Mouse (Mus musculus) heart, embryonic 14.5 days (tissue): Measurements from ENCODE around the gene Adgra1. TPM values are rescaled to one million over a fixed set of nuclear protein-coding genes. Genes with fewer than 3 reads are reported as not detected.

ENCODE experiments used
- ATAC-seq: fragments of 200-750 bp; cut with Nextera tagmentation; 2 replicates; pipeline ENCODE4 v1.8.0; 2017; ENCODE audit warnings: low read depth, moderate TSS enrichment; ENCODE audit not compliant: insufficient number of reproducible peaks, insufficient read depth, low FRiP score
- H3K27ac ChIP-seq, 2 experiments: fragments of 200-500 bp in 1 of 2; fragments of 300-500 bp in 1 of 2; sonication (generic) in 1 of 2; replicated peaks in 1 of 2; 2 replicates each; pipeline ENCODE4 v1.5.1; 2012 to 2014; ENCODE audit warnings: low read depth in 2 of 2, low read length in 2 of 2, control low read depth in 1 of 2, mild to moderate bottlenecking in 1 of 2, mixed read lengths in 1 of 2; ENCODE audit not compliant: control insufficient read depth in 1 of 2, insufficient read depth in 1 of 2
- H3K27me3 ChIP-seq: fragments of 300-500 bp; sonication (generic); 2 replicates; pipeline ENCODE4 v1.6.1; 2014; ENCODE audit warnings: mild to moderate bottlenecking, low read length, control low read depth; ENCODE audit not compliant: control insufficient read depth, insufficient read depth
- H3K36me3 ChIP-seq: fragments of 300-500 bp; sonication (generic); 2 replicates; pipeline ENCODE4 v1.6.1; 2014; ENCODE audit warnings: mild to moderate bottlenecking, control low read depth, low read length, mixed read lengths; ENCODE audit not compliant: control insufficient read depth, insufficient read depth
- H3K4me1 ChIP-seq, 2 experiments: fragments of 200-500 bp in 1 of 2; fragments of 300-500 bp in 1 of 2; sonication (generic) in 1 of 2; 2 replicates each; pipeline ENCODE4 v1.6.1; 2012 to 2014; ENCODE audit warnings: low read length in 2 of 2, control low read depth in 1 of 2, mixed read lengths in 1 of 2; ENCODE audit not compliant: control insufficient read depth in 2 of 2, insufficient read depth in 2 of 2
- H3K4me2 ChIP-seq: fragments of 300-500 bp; sonication (generic); 2 replicates; pipeline ENCODE4 v1.6.1; 2014; ENCODE audit warnings: mild to moderate bottlenecking, low read length
- H3K4me3 ChIP-seq, 2 experiments: fragments of 200-500 bp in 1 of 2; fragments of 300-500 bp in 1 of 2; sonication (generic) in 1 of 2; 2 replicates each; pipeline ENCODE4 v1.5.1; 2012 to 2014; ENCODE audit warnings: low read length in 2 of 2, mild to moderate bottlenecking in 2 of 2, control low read depth in 1 of 2, low read depth in 1 of 2, moderate library complexity in 1 of 2; ENCODE audit not compliant: control insufficient read depth in 1 of 2, insufficient read depth in 1 of 2
- H3K9ac ChIP-seq: fragments of 300-500 bp; sonication (generic); 2 replicates; pipeline ENCODE4 v1.6.1; 2014; ENCODE audit warnings: mild to moderate bottlenecking, low read length
- H3K9me3 ChIP-seq: fragments of 300-500 bp; sonication (generic); 2 replicates; pipeline ENCODE4 v1.6.1; 2016; ENCODE audit warnings: low read length, control low read depth; ENCODE audit not compliant: control insufficient read depth
- WGBS: fragments of 180-500 bp; shearing (Covaris S2); extraction: QIAGEN DNeasy Blood & Tissue Kit; methylation state at CpG from one replicate; pipeline ENCODE4 v1.1.7; 2014; 5-methylcytosine and 5-hydroxymethylcytosine counted together
- polyA plus RNA-seq: library from polyadenylated mRNA; unstranded; fragments of >200 nt; fragmentation: Nextera tagmentation; extraction: Ambion mirVana; gene quantifications from 2 replicates; pipeline ENCODE4 v1.2.1, GENCODE M21; 2014

Gene Adgra1
- polyA plus RNA-seq, 1 experiment from 2014 or later = 0.19 TPM

GRCm38 (mm10) chr7:139850677-139851076, 16.7 kb downstream of the Adgra1 start:
- ATAC-seq = no peak
- Histone ChIP-seq H3K36me3 (no peaks in the 10 kb centered on the region), H3K4me3 (no peak overlapping the region), H3K9ac (no peak overlapping the region), H3K4me1 (no peaks in the 10 kb centered on the region), H3K27ac (no peak overlapping the region), H3K9me3 (no peaks in the 10 kb centered on the region), H3K4me2 (no peak overlapping the region), H3K27me3 (no peaks in the 10 kb centered on the region)
- 68% methylated on average over 5 of the region's 5 CpGs for WGBS

GRCm38 (mm10) chr7:139851098-139851497, 17.1 kb downstream of the Adgra1 start:
- no peaks in the 10 kb centered on the region for H3K4me1 ChIP-seq
- WGBS = 67% methylated on average over 6 of the region's 6 CpGs
- no peak overlapping the region for H3K27ac ChIP-seq
- no peaks in the 10 kb centered on the region for H3K36me3 ChIP-seq
- H3K9me3 ChIP-seq = no peaks in the 10 kb centered on the region
- no peak overlapping the region for H3K4me3 ChIP-seq
- H3K4me2 ChIP-seq = no peak overlapping the region
- no peaks in the 10 kb centered on the region for H3K27me3 ChIP-seq
- H3K9ac ChIP-seq = no peak overlapping the region
- no peak for ATAC-seq

GRCm38 (mm10) chr7:139855261-139855660, 21.3 kb downstream of the Adgra1 start:
- no peak overlapping the region for H3K4me2 ChIP-seq
- H3K9ac ChIP-seq = no peak overlapping the region
- no peak for ATAC-seq
- no peak overlapping the region for H3K27ac ChIP-seq
- no peak overlapping the region for H3K4me3 ChIP-seq
- 84% methylated on average over 11 of the region's 11 CpGs for WGBS
- no peaks in the 10 kb centered on the region for H3K4me1 ChIP-seq
- no peaks in the 10 kb centered on the region for H3K27me3 ChIP-seq
- H3K36me3 ChIP-seq = no peaks in the 10 kb centered on the region
- no peaks in the 10 kb centered on the region for H3K9me3 ChIP-seq

- H3K4me2 ChIP-seq = no peak overlapping the region
- H3K36me3 ChIP-seq = no peaks in the 10 kb centered on the region
- no peak overlapping the region for H3K4me3 ChIP-seq
- no peaks in the 10 kb centered on the region for H3K27me3 ChIP-seq
- no peaks in the 10 kb centered on the region for H3K9me3 ChIP-seq
- 32% methylated on average over 3 of the region's 3 CpGs for WGBS
- no peak overlapping the region for H3K27ac ChIP-seq
- no peak overlapping the region for H3K9ac ChIP-seq
- H3K4me1 ChIP-seq = no peaks in the 10 kb centered on the region
- no peak for ATAC-seq
Measured at GRCm38 (mm10) chr7:139861411-139861810, 27.4 kb downstream of the Adgra1 start.

- Histone ChIP-seq H3K4me2 (no peak overlapping the region), H3K4me1 (no peaks in the 10 kb centered on the region), H3K9ac (no peak overlapping the region), H3K4me3 (no peak overlapping the region), H3K27ac (no peak overlapping the region), H3K9me3 (no peaks in the 10 kb centered on the region), H3K36me3 (no peaks in the 10 kb centered on the region), H3K27me3 (no peaks in the 10 kb centered on the region)
- WGBS = 68% methylated on average over 2 of the region's 2 CpGs
- ATAC-seq = no peak
Measured at GRCm38 (mm10) chr7:139863076-139863475, 29.1 kb downstream of the Adgra1 start.

GRCm38 (mm10) chr7:139864253-139864652, 30.3 kb downstream of the Adgra1 start:
- no peak for ATAC-seq
- H3K27ac ChIP-seq = no peak overlapping the region
- no peaks in the 10 kb centered on the region for H3K27me3 ChIP-seq
- H3K36me3 ChIP-seq = no peaks in the 10 kb centered on the region
- no peak overlapping the region for H3K4me2 ChIP-seq
- no peaks in the 10 kb centered on the region for H3K9me3 ChIP-seq
- no peaks in the 10 kb centered on the region for H3K4me1 ChIP-seq
- no peak overlapping the region for H3K9ac ChIP-seq
- WGBS = 22% methylated on average over 2 of the region's 2 CpGs
- no peak overlapping the region for H3K4me3 ChIP-seq

GRCm38 (mm10) chr7:139864871-139865270, 30.9 kb downstream of the Adgra1 start:
- no peak overlapping the region for H3K4me2 ChIP-seq
- H3K9ac ChIP-seq = no peak overlapping the region
- no peak for ATAC-seq
- no peaks in the 10 kb centered on the region for H3K9me3 ChIP-seq
- no peaks in the 10 kb centered on the region for H3K27me3 ChIP-seq
- 67% methylated on average over 1 of the region's 1 CpGs for WGBS
- no peak overlapping the region for H3K4me3 ChIP-seq
- no peak overlapping the region for H3K27ac ChIP-seq
- no peaks in the 10 kb centered on the region for H3K36me3 ChIP-seq
- H3K4me1 ChIP-seq = no peaks in the 10 kb centered on the region

GRCm38 (mm10) chr7:139871014-139871413, 37.0 kb downstream of the Adgra1 start:
- H3K27ac ChIP-seq = no peak overlapping the region
- H3K27me3 ChIP-seq = no peaks in the 10 kb centered on the region
- no peak overlapping the region for H3K9ac ChIP-seq
- H3K4me2 ChIP-seq = no peak overlapping the region
- H3K4me1 ChIP-seq = no peaks in the 10 kb centered on the region
- no peaks in the 10 kb centered on the region for H3K36me3 ChIP-seq
- ATAC-seq = no peak
- WGBS = 93% methylated on average over 5 of the region's 5 CpGs
- H3K4me3 ChIP-seq = no peak overlapping the region
- H3K9me3 ChIP-seq = no peaks in the 10 kb centered on the region
